Mouse (Mus musculus) olfactory bulb, adult 2 months (tissue): ENCODE results near the gene 1700001C02Rik. TPM values are rescaled to one million over a fixed set of nuclear protein-coding genes. Genes with fewer than 3 reads are reported as not detected.

Experiments
- H3K27ac ChIP-seq: fragments of 200-500 bp; 2 replicates; pipeline ENCODE4 v1.5.1; 2012; ENCODE audit warnings: low read depth, low read length; ENCODE audit not compliant: insufficient read depth
- H3K4me1 ChIP-seq: fragments of 200-500 bp; 2 replicates; pipeline ENCODE4 v1.6.1; 2012; ENCODE audit warnings: low read length; ENCODE audit not compliant: control insufficient read depth, insufficient read depth
- H3K4me3 ChIP-seq: fragments of 200-500 bp; 2 replicates; pipeline ENCODE4 v1.5.1; 2012; ENCODE audit warnings: mild to moderate bottlenecking, low read depth, low read length, moderate library complexity; ENCODE audit not compliant: insufficient read depth
- CTCF ChIP-seq: fragments of 200-500 bp; IDR thresholded peaks from 2 replicates; pipeline ENCODE4 v1.5.1; 2012; ENCODE audit warnings: low read depth, mild to moderate bottlenecking, low read length, moderate library complexity; ENCODE audit not compliant: insufficient read depth
- POLR2A ChIP-seq: fragments of 200-500 bp; IDR thresholded peaks from 2 replicates; pipeline ENCODE4 v1.6.1; 2012; ENCODE audit warnings: mild to moderate bottlenecking, low read depth, low read length, moderate library complexity; ENCODE audit not compliant: insufficient read depth
- WGBS: fragments of 180-500 bp; shearing (Covaris S2); methylation state at CpG from one replicate; pipeline ENCODE4 v1.1.7; 2018; 5-methylcytosine and 5-hydroxymethylcytosine counted together
- polyA plus RNA-seq: library from polyadenylated mRNA; stranded (reverse); fragments of >200 nt; gene quantifications from 2 replicates; pipeline ENCODE4 v1.2.4, GENCODE M21; 2012; ENCODE audit warnings: low replicate concordance; ENCODE audit not compliant: missing spikeins, insufficient read depth, insufficient read length

Gene 1700001C02Rik
- polyA plus RNA-seq, 1 experiment: not detected

DNA sequence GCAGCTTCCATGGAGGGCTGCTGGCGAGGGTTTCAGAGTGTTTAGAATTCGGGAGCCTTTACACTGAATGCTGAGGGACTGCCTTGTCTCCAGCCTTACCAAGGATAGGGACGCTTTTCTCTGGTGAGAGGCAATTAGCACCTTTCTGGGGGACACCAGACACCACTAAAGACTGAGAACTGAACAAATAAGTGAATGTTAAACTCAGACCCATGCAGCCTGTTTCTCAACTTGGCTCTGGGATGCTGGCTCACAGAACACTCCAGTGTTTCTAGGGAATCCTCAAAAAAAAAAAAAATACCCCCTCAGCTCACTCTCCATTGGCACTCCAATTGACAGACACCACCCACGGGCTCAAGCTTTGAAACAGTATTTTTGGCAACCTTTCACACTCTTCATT is 63.1 kb downstream of the 1700001C02Rik start:
- WGBS: 51% methylated on average over 4 of the region's 4 CpGs
- Histone ChIP-seq H3K27ac (no peak overlapping the region), H3K4me1 (peaks cover 15% of the 10 kb centered on the region; the same call in 1 of the 2 replicates), H3K4me3 (no peak overlapping the region)
- TF ChIP-seq POLR2A (no peak), CTCF (no peak)

Other genes with a start within 250 kb of the 1700001C02Rik start
- not detected in 2 replicates for gene Selenoi, start 233.5 kb upstream of the 1700001C02Rik start, polyA plus RNA-seq
- gene Drc1, start 184.7 kb upstream of the 1700001C02Rik start, polyA plus RNA-seq: not detected in 2 replicates
- not detected in 2 replicates for gene Otof, start 4.1 kb upstream of the 1700001C02Rik start, polyA plus RNA-seq
- not detected in 2 replicates for gene Cib4, start 79.8 kb downstream of the 1700001C02Rik start, polyA plus RNA-seq
- gene Kcnk3, start 122.1 kb downstream of the 1700001C02Rik start, polyA plus RNA-seq: not detected in 2 replicates
- not detected in 2 replicates for gene Slc35f6, start 181.9 kb downstream of the 1700001C02Rik start, polyA plus RNA-seq
- gene Cenpa, start 200.7 kb downstream of the 1700001C02Rik start, polyA plus RNA-seq: 423 TPM in 1 of 2 replicates, not detected in the other
- not detected in 2 replicates for gene Dpysl5, start 245.5 kb downstream of the 1700001C02Rik start, polyA plus RNA-seq